Mouse (Mus musculus): ENCODE data around the gene Plin2.

DNA sequence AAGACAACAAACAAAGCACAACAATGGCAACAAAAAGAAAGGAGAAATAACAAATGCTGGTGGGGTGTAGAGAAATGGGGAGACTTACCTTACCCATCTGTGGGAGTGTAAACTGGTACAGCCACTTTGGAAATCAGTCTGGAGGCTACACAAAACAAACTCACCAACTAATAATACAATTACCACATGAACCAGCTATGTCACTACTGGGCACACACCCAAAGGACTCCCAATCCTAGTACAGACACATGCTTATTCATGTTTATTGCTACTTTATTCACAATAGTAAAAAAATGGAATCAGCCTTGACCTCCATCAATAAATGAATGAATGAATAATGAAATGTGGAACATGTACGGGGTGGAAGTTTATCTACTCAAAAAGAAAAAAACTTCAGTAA, 45.5 kb upstream of the Plin2 start:
- TF ChIP-seq CTCF (IDR thresholded peaks at IDR 0.05; ENCODE audit: low read depth, low read length), result no peak
- TF ChIP-seq POLR2A (IDR thresholded peaks at IDR 0.05; ENCODE audit: insufficient read depth, low read length), result no peak
- no peak for TF ChIP-seq EP300 (IDR thresholded peaks at IDR 0.05; ENCODE audit: insufficient read depth, low read depth, low read length)
